ENCODE assay signal across 11 mouse cellular contexts in the genomic region with DNA sequence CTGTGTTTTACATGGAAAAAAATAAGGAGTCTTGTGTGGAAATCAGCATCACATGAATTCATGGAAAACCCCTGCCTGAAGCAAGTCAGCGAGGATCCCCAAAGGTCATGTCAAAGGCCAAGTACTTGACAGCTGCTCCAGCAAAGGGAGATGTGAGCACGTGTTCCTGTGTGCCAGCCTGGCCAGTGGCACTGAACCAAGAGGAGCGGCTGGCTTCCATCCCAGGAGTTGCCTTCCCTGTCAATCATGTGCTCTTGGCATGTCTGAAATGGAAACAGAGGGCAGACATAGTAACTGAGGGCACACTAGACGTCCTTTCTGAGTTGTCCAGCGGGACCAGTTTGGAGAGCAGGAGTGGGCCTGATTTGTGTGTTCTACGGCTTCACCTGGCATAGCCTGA. TPM values are rescaled to one million over a fixed set of nuclear protein-coding genes. Genes with fewer than 3 reads are reported as not detected.
DNase-seq lines count a peak whose midpoint lies in the region; ATAC-seq and TF ChIP-seq lines count a peak whose summit lies in the region.
"Had no signal": no experiment of that assay in that cellular context is flagged by ENCODE, and none has a peak within 500 bp of the region (broad histone marks: within the 10 kb centered on the region; RNA-seq: fewer than 3 reads in every experiment).

No protein-coding gene starts in this region.

- WGBS in forebrain, embryonic 14.5 days, result 82% methylated on average over 6 of the region's 6 CpGs
- 83% methylated on average over 6 of the region's 6 CpGs for WGBS in forebrain, embryonic 13.5 days
- WGBS in midbrain, postnatal 0 days, result 67% methylated on average over 6 of the region's 6 CpGs
- WGBS in midbrain, embryonic 10.5 days, result 86% methylated on average over 6 of the region's 6 CpGs
- 76% methylated on average over 6 of the region's 6 CpGs for WGBS in heart, embryonic 10.5 days

- no peaks in the 10 kb centered on the region for H3K36me3 ChIP-seq in forebrain, embryonic 14.5 days (ENCODE audit: control insufficient read depth, insufficient read depth, low read length)
- H3K36me3 ChIP-seq in forebrain, embryonic 13.5 days (ENCODE audit: poor library complexity, severe bottlenecking), result no peaks in the 10 kb centered on the region
- H3K36me3 ChIP-seq in midbrain, postnatal 0 days (ENCODE audit: insufficient read depth, low read length), result no peaks in the 10 kb centered on the region
- H3K36me3 ChIP-seq in midbrain, embryonic 10.5 days, result no peaks in the 10 kb centered on the region
- H3K36me3 ChIP-seq in heart, embryonic 10.5 days, result no peaks in the 10 kb centered on the region
- H3K36me3 ChIP-seq in myocyte (ENCODE audit: control insufficient read depth, insufficient read depth), result no peaks in the 10 kb centered on the region
- H3K36me3 ChIP-seq: forebrain, embryonic 15.5 days had no signal

- no peak overlapping the region for H3ac ChIP-seq in myocyte (ENCODE audit: control insufficient read depth, insufficient read length)

- TF ChIP-seq POLR2A in myocyte (IDR thresholded peaks at IDR 0.05; ENCODE audit: insufficient read length, low read depth), result no peak

- no peaks in the 10 kb centered on the region for H3K9me3 ChIP-seq in forebrain, embryonic 14.5 days (replicated peaks; ENCODE audit: control insufficient read depth, low read length)
- H3K9me3 ChIP-seq in forebrain, embryonic 13.5 days (replicated peaks), result no peaks in the 10 kb centered on the region
- no peaks in the 10 kb centered on the region for H3K9me3 ChIP-seq in midbrain, postnatal 0 days (ENCODE audit: low read length)
- H3K9me3 ChIP-seq in midbrain, embryonic 10.5 days (replicated peaks), result no peaks in the 10 kb centered on the region
- H3K9me3 ChIP-seq in heart, embryonic 10.5 days, result no peaks in the 10 kb centered on the region
- H3K9me3 ChIP-seq: forebrain, embryonic 15.5 days had no signal

- ATAC-seq in forebrain, embryonic 14.5 days, result no peak
- no peak for ATAC-seq in forebrain, embryonic 13.5 days
- no peak for ATAC-seq in midbrain, postnatal 0 days (ENCODE audit: low FRiP score)
- ATAC-seq: forebrain, embryonic 15.5 days had no signal

- H3K27me3 ChIP-seq in forebrain, embryonic 14.5 days (replicated peaks; ENCODE audit: control insufficient read depth, insufficient read depth, low read length), result no peaks in the 10 kb centered on the region
- H3K27me3 ChIP-seq in forebrain, embryonic 13.5 days, result no peaks in the 10 kb centered on the region
- H3K27me3 ChIP-seq in midbrain, postnatal 0 days (ENCODE audit: insufficient read depth, low read length), result no peaks in the 10 kb centered on the region; the same call in 1 of the 2 replicates
- H3K27me3 ChIP-seq in midbrain, embryonic 10.5 days (ENCODE audit: low read depth, poor library complexity, severe bottlenecking), result no peaks in the 10 kb centered on the region
- no peaks in the 10 kb centered on the region for H3K27me3 ChIP-seq in heart, embryonic 10.5 days (ENCODE audit: insufficient read depth, poor library complexity, severe bottlenecking)
- no peaks in the 10 kb centered on the region for H3K27me3 ChIP-seq in myocyte (ENCODE audit: control insufficient read depth, insufficient read depth, insufficient read length)
- H3K27me3 ChIP-seq: forebrain, embryonic 15.5 days had no signal

- no peaks in the 10 kb centered on the region for H3K79me2 ChIP-seq in myocyte (ENCODE audit: control insufficient read depth, insufficient read depth)

- DNase-seq in forebrain, embryonic 14.5 days (ENCODE audit: low spot score), result peak; percentile 16
- DNase-seq in midbrain, postnatal 0 days (ENCODE audit: low spot score), result peak; percentile 47
- DNase-seq in midbrain, embryonic 10.5 days (ENCODE audit: low spot score), result no peak
- DNase-seq in heart, embryonic 10.5 days (ENCODE audit: low spot score), result no peak
- DNase-seq in layer of hippocampus, postnatal 36 days, result no peak
- no peak for DNase-seq in thymus, postnatal 10 days (ENCODE audit: low spot score in 2 of 2)
- DNase-seq: B cell, adult 2 months; lung, adult 2 months had no signal

- TF ChIP-seq CTCF in midbrain, postnatal 0 days (IDR thresholded peaks at IDR 0.05), result no peak

- no peak overlapping the region for H3K27ac ChIP-seq in forebrain, embryonic 14.5 days (ENCODE audit: low read depth, low read length)
- H3K27ac ChIP-seq in forebrain, embryonic 13.5 days, result no peak overlapping the region
- no peak overlapping the region for H3K27ac ChIP-seq in midbrain, postnatal 0 days (ENCODE audit: low read depth, low read length)
- H3K27ac ChIP-seq in midbrain, embryonic 10.5 days (replicated peaks), result no peak overlapping the region
- peak overlapping the region; percentile 54 for H3K27ac ChIP-seq in heart, embryonic 10.5 days
- H3K27ac ChIP-seq: forebrain, embryonic 15.5 days had no signal

- H3K9ac ChIP-seq in forebrain, embryonic 14.5 days (ENCODE audit: low read length), result no peak overlapping the region
- no peak overlapping the region for H3K9ac ChIP-seq in forebrain, embryonic 13.5 days
- no peak overlapping the region for H3K9ac ChIP-seq in midbrain, postnatal 0 days (replicated peaks; ENCODE audit: low read length, poor library complexity, severe bottlenecking)
- H3K9ac ChIP-seq: forebrain, embryonic 15.5 days had no signal

- H3K4me1 ChIP-seq in forebrain, embryonic 14.5 days (ENCODE audit: control insufficient read depth, insufficient read depth, low read length), result no peaks in the 10 kb centered on the region
- H3K4me1 ChIP-seq in forebrain, embryonic 13.5 days, result no peaks in the 10 kb centered on the region
- no peaks in the 10 kb centered on the region for H3K4me1 ChIP-seq in midbrain, postnatal 0 days (ENCODE audit: insufficient read depth, low read length)
- no peaks in the 10 kb centered on the region for H3K4me1 ChIP-seq in midbrain, embryonic 10.5 days
- peaks cover 25% of the 10 kb centered on the region for H3K4me1 ChIP-seq in heart, embryonic 10.5 days
- H3K4me1 ChIP-seq: forebrain, embryonic 15.5 days had no signal

- no peak overlapping the region for H3K4me2 ChIP-seq in forebrain, embryonic 14.5 days (ENCODE audit: low read length)
- H3K4me2 ChIP-seq in forebrain, embryonic 13.5 days, result no peak overlapping the region
- H3K4me2 ChIP-seq in midbrain, postnatal 0 days (ENCODE audit: low read depth, low read length, poor library complexity, severe bottlenecking), result no peak overlapping the region
- H3K4me2 ChIP-seq in myocyte (ENCODE audit: low read depth), result no peak overlapping the region
- H3K4me2 ChIP-seq: forebrain, embryonic 15.5 days had no signal

- no peak overlapping the region for H3K4me3 ChIP-seq in forebrain, embryonic 14.5 days (ENCODE audit: low read depth, low read length)
- H3K4me3 ChIP-seq in forebrain, embryonic 13.5 days, result no peak overlapping the region
- no peak overlapping the region for H3K4me3 ChIP-seq in midbrain, postnatal 0 days (ENCODE audit: low read depth, low read length)
- no peak overlapping the region for H3K4me3 ChIP-seq in midbrain, embryonic 10.5 days
- no peak overlapping the region for H3K4me3 ChIP-seq in heart, embryonic 10.5 days
- H3K4me3 ChIP-seq in myocyte, result no peak overlapping the region
- H3K4me3 ChIP-seq: forebrain, embryonic 15.5 days had no signal

TF ChIP-seq in myocyte, 11 proteins besides CTCF, POLR2A, EP300 and RAD21:
- TF ChIP-seq MYOG (IDR thresholded peaks at IDR 0.05; ENCODE audit: control insufficient read depth in 1 of 3, insufficient read depth in 1 of 3, insufficient read length in 2 of 3, low read depth in 2 of 3) (peak; percentile 3 to 92 (median 28)), USF1 (IDR thresholded peaks at IDR 0.05; ENCODE audit: low read depth) (no peak), POLR2AphosphoS2 (IDR thresholded peaks at IDR 0.05; ENCODE audit: insufficient read length, low read depth) (no peak), MAX (IDR thresholded peaks at IDR 0.05; ENCODE audit: low read depth) (no peak), MYOD1 (IDR thresholded peaks at IDR 0.05; ENCODE audit: control insufficient read depth in 1 of 3, insufficient read length in 2 of 3, low read depth in 2 of 3) (peak in 2 of 3 experiments; percentile 49 to 85)

RNA-seq across cellular contexts. Expression of gene Fhl2, which starts 53.5 kb away (rescaled TPM):
- 11.9 and 16.3 TPM in 2 replicates for polyA plus RNA-seq in forebrain, embryonic 14.5 days (2014; fragmentation: Nextera tagmentation; extraction: Ambion mirVana)
- polyA plus RNA-seq in forebrain, embryonic 13.5 days (2015; fragmentation: Nextera tagmentation; extraction: Ambion mirVana), result 4.8 and 6.2 TPM in 2 replicates
- 29.4 and 30.4 TPM in 2 replicates for total RNA-seq in midbrain, postnatal 0 days (2014; rRNA removed)
- 26.4 and 29.5 TPM in 2 replicates for polyA plus RNA-seq in midbrain, postnatal 0 days (2015; fragmentation: Nextera tagmentation; extraction: Ambion mirVana)
- 6.8 and 7.1 TPM in 2 replicates for polyA plus RNA-seq in midbrain, embryonic 10.5 days (2016; fragmentation: Nextera tagmentation; extraction: Ambion mirVana)
- 112 and 178 TPM in 2 replicates for polyA plus RNA-seq in heart, embryonic 10.5 days (2016; fragmentation: Nextera tagmentation; extraction: Ambion mirVana)
- polyA plus RNA-seq in myocyte (2012; fragmentation: generic; extraction: Trizol), result 58.2 TPM
- total RNA-seq in layer of hippocampus, postnatal 36 days (2021), result 10 to 100 TPM; 32.0 to 32.6 TPM

Comparison
In these comparisons a context has a peak if more than half of its experiments do, and no peak if none do; other contexts are left out.
1. DNase-seq: peak in forebrain, embryonic 14.5 days (single experiment) and midbrain, postnatal 0 days (single experiment); none in midbrain, embryonic 10.5 days (single experiment), heart, embryonic 10.5 days (single experiment), layer of hippocampus, postnatal 36 days (0 of 2) and thymus, postnatal 10 days (0 of 2).